Mouse (Mus musculus) inflammation-experienced regulatory T-cells, adult 6 months (primary cell): ENCODE data around the gene Chp1. TPM values are rescaled to one million over a fixed set of nuclear protein-coding genes. Genes with fewer than 3 reads are reported as not detected.
A peak's percentile ranks its signal among the peaks of the same experiment; 100 is the strongest.
"Not testable (repeated sequence)": the region's sequence is repeated elsewhere in the genome, so short reads cannot be mapped to it uniquely, and the experiment has no call there.

Experiments
- ATAC-seq: one replicate; pipeline ENCODE4 v1.8.0; 2017
- polyA plus RNA-seq, 3 experiments: library from polyadenylated mRNA; unstranded; fragments of 100-300 nt; shearing (Covaris generic); gene quantifications; one replicate each; pipeline ENCODE4 v1.2.1; 2017

The Chp1 gene
- polyA plus RNA-seq: 10 to 100 TPM; 68.4 to 88.9 (median 72.2) TPM

- peak; percentile 87 for ATAC-seq
These were observed at the start of gene Chp1, which contains the start of gene Exd1 for GRCm38 (mm10) chr2:119547522-119548370. Chp1 (plus strand) TSS chr2:119547697. Exd1 (minus strand) TSS chr2:119547627.

GRCm38 (mm10) chr2:119498859-119499258 lies 48.6 kb upstream of the Chp1 start:
- no peak for ATAC-seq

GRCm38 (mm10) chr2:119500965-119501652 lies 46.4 kb upstream of the Chp1 start:
- ATAC-seq: no peak

GRCm38 (mm10) chr2:119507108-119507507 lies 40.4 kb upstream of the Chp1 start:
- ATAC-seq: no peak

- not testable (repeated sequence) for ATAC-seq
These were observed 39.0 kb upstream of the Chp1 start for GRCm38 (mm10) chr2:119508518-119508917.

- no peak for ATAC-seq
These were observed 36.6 kb upstream of the Chp1 start for GRCm38 (mm10) chr2:119510856-119511255.

- no peak for ATAC-seq
These were observed 35.2 kb upstream of the Chp1 start for GRCm38 (mm10) chr2:119512292-119512691.

- ATAC-seq: no peak
These were observed 33.4 kb upstream of the Chp1 start for GRCm38 (mm10) chr2:119514026-119514522.

- no peak for ATAC-seq
These were observed 30.7 kb upstream of the Chp1 start for GRCm38 (mm10) chr2:119516811-119517210.

GRCm38 (mm10) chr2:119520550-119520949 lies 26.9 kb upstream of the Chp1 start:
- ATAC-seq: no peak

GRCm38 (mm10) chr2:119523836-119524235 lies 23.7 kb upstream of the Chp1 start:
- no peak for ATAC-seq

GRCm38 (mm10) chr2:119525422-119525821 lies 22.1 kb upstream of the Chp1 start:
- no peak for ATAC-seq

- ATAC-seq: no peak
These were observed 8.7 kb upstream of the Chp1 start for GRCm38 (mm10) chr2:119538802-119539201.

- ATAC-seq: no peak
These were observed 5.4 kb upstream of the Chp1 start for GRCm38 (mm10) chr2:119542106-119542505.

GRCm38 (mm10) chr2:119543656-119544055 lies 3.8 kb upstream of the Chp1 start:
- no peak for ATAC-seq

- peak; percentile 83 for ATAC-seq
These were observed 512 bp upstream of the Chp1 start for GRCm38 (mm10) chr2:119546848-119547521.

GRCm38 (mm10) chr2:119548371-119548660 lies 819 bp downstream of the Chp1 start:
- no peak for ATAC-seq

GRCm38 (mm10) chr2:119548691-119549090 lies 1.2 kb downstream of the Chp1 start:
- no peak for ATAC-seq

- no peak for ATAC-seq
These were observed 2.2 kb downstream of the Chp1 start for GRCm38 (mm10) chr2:119549678-119550077.

- ATAC-seq: no peak
These were observed 10.5 kb downstream of the Chp1 start for GRCm38 (mm10) chr2:119558039-119558438.

- peak; percentile 48 for ATAC-seq
These were observed 11.3 kb downstream of the Chp1 start for GRCm38 (mm10) chr2:119558737-119559340.

GRCm38 (mm10) chr2:119561794-119562193 lies 14.3 kb downstream of the Chp1 start:
- peak; percentile 54 for ATAC-seq

- ATAC-seq: no peak
These were observed 17.8 kb downstream of the Chp1 start for GRCm38 (mm10) chr2:119565284-119565683.
